In the genomic region with DNA sequence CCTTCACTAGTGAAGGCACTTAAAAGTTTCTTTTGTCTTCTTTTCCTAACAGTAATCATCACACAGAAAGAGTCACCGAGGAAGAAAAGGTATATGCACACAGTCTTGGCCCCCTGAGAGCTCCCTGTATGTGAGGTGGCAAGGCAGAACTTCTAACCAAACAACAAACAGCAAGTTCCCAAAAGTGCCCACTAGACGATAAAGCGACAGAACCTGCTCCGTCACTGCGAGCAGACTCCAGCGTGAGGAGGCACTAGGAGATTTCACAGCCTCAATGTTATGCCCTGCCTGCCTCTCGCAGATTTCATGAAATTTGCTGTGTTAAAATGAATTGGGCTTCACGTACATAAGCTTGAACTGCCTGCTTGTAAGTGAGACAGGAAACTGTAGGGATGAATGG, we compare ENCODE assay signal across 22 mouse cellular contexts. TPM values are rescaled to one million over a fixed set of nuclear protein-coding genes. Genes with fewer than 3 reads are reported as not detected.
DNase-seq lines count a peak whose midpoint lies in the region; ATAC-seq lines count a peak whose summit lies in the region.
"Had no signal": no experiment of that assay in that cellular context is flagged by ENCODE, and none has a peak within 500 bp of the region (broad histone marks: within the 10 kb centered on the region; RNA-seq: fewer than 3 reads in every experiment).

No protein-coding gene starts in this region.

- DNase-seq in kidney, postnatal 10 days, result no peak
- DNase-seq in limb, embryonic 10.5 days (ENCODE audit: low spot score), result no peak
- no peak for DNase-seq in cerebellum, adult 11-12 months
- no peak for DNase-seq in right cerebral cortex, adult 18-20 months
- DNase-seq: B cell, adult 2 months; cerebellum, adult 2 months; heart, adult 2 months; heart, postnatal 4 days; kidney, adult 11 months; layer of hippocampus, postnatal 36 days; lung, postnatal 4 days; right cerebral cortex, postnatal 14 days had no signal

- peaks cover 38% of the 10 kb centered on the region for H3K4me1 ChIP-seq in kidney, embryonic 16.5 days (ENCODE audit: insufficient read depth, low read length)
- H3K4me1 ChIP-seq in embryonic facial prominence, embryonic 13.5 days, result peaks cover 46% of the 10 kb centered on the region
- peaks cover 70% of the 10 kb centered on the region for H3K4me1 ChIP-seq in limb, embryonic 10.5 days

- no peaks in the 10 kb centered on the region for H3K9me3 ChIP-seq in kidney, embryonic 16.5 days (ENCODE audit: low read length)
- no peaks in the 10 kb centered on the region for H3K9me3 ChIP-seq in embryonic facial prominence, embryonic 13.5 days
- H3K9me3 ChIP-seq in limb, embryonic 10.5 days (replicated peaks), result no peaks in the 10 kb centered on the region
- H3K9me3 ChIP-seq: forebrain, embryonic 13.5 days; lung, embryonic 15.5 days; midbrain, embryonic 12.5 days; stomach, embryonic 15.5 days had no signal

- WGBS in kidney, embryonic 16.5 days, result 43% methylated on average over 8 of the region's 8 CpGs
- 44% methylated on average over 8 of the region's 8 CpGs for WGBS in embryonic facial prominence, embryonic 13.5 days
- 69% methylated on average over 8 of the region's 8 CpGs for WGBS in limb, embryonic 10.5 days

- 0 out of 2 replicates have a peak overlapping the region, but pooled peaks have one; percentile 29 for H3K4me2 ChIP-seq in kidney, embryonic 16.5 days (replicated peaks; ENCODE audit: low read depth, low read length)
- H3K4me2 ChIP-seq in embryonic facial prominence, embryonic 13.5 days, result no peak overlapping the region
- H3K4me2 ChIP-seq: forebrain, embryonic 13.5 days; liver, embryonic 11.5 days; lung, embryonic 15.5 days; midbrain, embryonic 12.5 days; stomach, embryonic 15.5 days had no signal

- H3K27ac ChIP-seq in kidney, embryonic 16.5 days (ENCODE audit: low read length), result peak overlapping the region; percentile 78
- H3K27ac ChIP-seq in embryonic facial prominence, embryonic 13.5 days, result 0 out of 2 replicates have a peak overlapping the region, but pooled peaks have one; percentile 7
- peak overlapping the region; percentile 59 for H3K27ac ChIP-seq in limb, embryonic 10.5 days
- H3K27ac ChIP-seq: forebrain, embryonic 13.5 days; heart, adult 2 months; lung, embryonic 15.5 days; midbrain, embryonic 12.5 days; stomach, embryonic 15.5 days had no signal

- no peak for ATAC-seq in kidney, embryonic 16.5 days (ENCODE audit: low FRiP score, low TSS enrichment)
- no peak for ATAC-seq in embryonic facial prominence, embryonic 13.5 days (ENCODE audit: insufficient number of reproducible peaks, insufficient read depth, low FRiP score, low TSS enrichment, low read depth)
- peak; percentile 64 for ATAC-seq in megakaryocyte progenitor cell, adult 5-6 weeks (replicated peaks; ENCODE audit: poor library complexity)
- ATAC-seq: forebrain, embryonic 13.5 days; hindbrain, embryonic 16.5 days had no signal

- H3K4me3 ChIP-seq in kidney, embryonic 16.5 days (ENCODE audit: low read length), result no peak overlapping the region
- H3K4me3 ChIP-seq in embryonic facial prominence, embryonic 13.5 days, result no peak overlapping the region
- H3K4me3 ChIP-seq in limb, embryonic 10.5 days, result no peak overlapping the region
- H3K4me3 ChIP-seq: forebrain, embryonic 13.5 days; heart, adult 2 months; lung, embryonic 15.5 days; midbrain, embryonic 12.5 days; myocyte; stomach, embryonic 15.5 days had no signal

- no peak overlapping the region for H3K9ac ChIP-seq in kidney, embryonic 16.5 days (replicated peaks; ENCODE audit: low read length)
- no peak overlapping the region for H3K9ac ChIP-seq in embryonic facial prominence, embryonic 13.5 days
- H3K9ac ChIP-seq: forebrain, embryonic 13.5 days; lung, embryonic 15.5 days; midbrain, embryonic 12.5 days; stomach, embryonic 15.5 days had no signal

- no peaks in the 10 kb centered on the region for H3K27me3 ChIP-seq in kidney, embryonic 16.5 days (ENCODE audit: insufficient read depth, low read length)
- H3K27me3 ChIP-seq in embryonic facial prominence, embryonic 13.5 days, result peaks cover 5% of the 10 kb centered on the region; the same call in 1 of the 2 replicates
- H3K27me3 ChIP-seq in limb, embryonic 10.5 days (ENCODE audit: low read depth, poor library complexity, severe bottlenecking), result peaks cover 6% of the 10 kb centered on the region; the same call in 1 of the 2 replicates
- H3K27me3 ChIP-seq: forebrain, embryonic 13.5 days; lung, embryonic 15.5 days; stomach, embryonic 15.5 days had no signal

- H3K36me3 ChIP-seq in kidney, embryonic 16.5 days (ENCODE audit: insufficient read depth, low read length), result no peaks in the 10 kb centered on the region
- no peaks in the 10 kb centered on the region for H3K36me3 ChIP-seq in embryonic facial prominence, embryonic 13.5 days
- no peaks in the 10 kb centered on the region for H3K36me3 ChIP-seq in limb, embryonic 10.5 days
- H3K36me3 ChIP-seq: lung, embryonic 15.5 days; midbrain, embryonic 12.5 days; stomach, embryonic 15.5 days had no signal

RNA-seq across cellular contexts. Expression of a gene that starts 46.6 kb away (rescaled TPM):
- 17.6 and 18.5 TPM in 2 replicates for polyA plus RNA-seq in kidney, embryonic 16.5 days (2015; fragmentation: Nextera tagmentation; extraction: Ambion mirVana)
- polyA plus RNA-seq in embryonic facial prominence, embryonic 13.5 days (2015; fragmentation: Nextera tagmentation; extraction: Ambion mirVana), result 15.6 and 16.7 TPM in 2 replicates
- 11.1 and 14.6 TPM in 2 replicates for polyA plus RNA-seq in limb, embryonic 10.5 days (2016; fragmentation: Nextera tagmentation; extraction: Ambion mirVana)
- total RNA-seq in megakaryocyte progenitor cell, adult 5-6 weeks (2015), result 19.4 and 23.6 TPM in 2 replicates
- 19.8 and 20.8 TPM in 2 replicates for total RNA-seq in megakaryocyte progenitor cell, adult 5-6 weeks (2017)

RNA-seq across cellular contexts. Expression of a gene that starts 46.6 kb away (rescaled TPM):
- polyA plus RNA-seq in kidney, embryonic 16.5 days (2015; fragmentation: Nextera tagmentation; extraction: Ambion mirVana), result 1.7 and 2.1 TPM in 2 replicates
- polyA plus RNA-seq in embryonic facial prominence, embryonic 13.5 days (2015; fragmentation: Nextera tagmentation; extraction: Ambion mirVana), result 3.2 and 3.4 TPM in 2 replicates
- polyA plus RNA-seq in limb, embryonic 10.5 days (2016; fragmentation: Nextera tagmentation; extraction: Ambion mirVana), result 2.4 and 3.2 TPM in 2 replicates
- total RNA-seq in megakaryocyte progenitor cell, adult 5-6 weeks (2015), result 5.9 and 11.8 TPM in 2 replicates
- total RNA-seq in megakaryocyte progenitor cell, adult 5-6 weeks (2017), result 2.7 and 3.5 TPM in 2 replicates

Comparison
In these comparisons a context has a peak if more than half of its experiments do, and no peak if none do; other contexts are left out.
1. H3K27ac ChIP-seq: peak in every context shown above with its lines; median percentile 78 in kidney, embryonic 16.5 days; 59 in limb, embryonic 10.5 days; 7 in embryonic facial prominence, embryonic 13.5 days.